Mouse (Mus musculus) neural tube, embryonic 14.5 days (tissue): Measurements from ENCODE around the gene Cyren. TPM values are rescaled to one million over a fixed set of nuclear protein-coding genes. Genes with fewer than 3 reads are reported as not detected.

Source experiments
- ATAC-seq: fragments of 200-750 bp; cut with Nextera tagmentation; 2 replicates; pipeline ENCODE4 v1.8.0; 2017; ENCODE audit warnings: low read depth, mild to moderate bottlenecking, moderate TSS enrichment, moderate library complexity
- H3K27ac ChIP-seq: fragments of 300-500 bp; sonication (generic); 2 replicates; pipeline ENCODE4 v1.5.1; 2014; ENCODE audit warnings: low read depth, mild to moderate bottlenecking, control low read depth, low read length, moderate library complexity, mixed read lengths
- H3K27me3 ChIP-seq: fragments of 300-500 bp; sonication (generic); 2 replicates; pipeline ENCODE4 v1.6.1; 2014; ENCODE audit warnings: low read length; ENCODE audit not compliant: control insufficient read depth, insufficient read depth
- H3K36me3 ChIP-seq: fragments of 300-500 bp; sonication (generic); 2 replicates; pipeline ENCODE4 v1.6.1; 2014; ENCODE audit warnings: low read length, mixed read lengths; ENCODE audit not compliant: control insufficient read depth, insufficient read depth
- H3K4me1 ChIP-seq: fragments of 300-500 bp; sonication (generic); 2 replicates; pipeline ENCODE4 v1.6.1; 2014; ENCODE audit warnings: low read length; ENCODE audit not compliant: control insufficient read depth, insufficient read depth
- H3K4me2 ChIP-seq: fragments of 300-500 bp; sonication (generic); 2 replicates; pipeline ENCODE4 v1.6.1; 2014; ENCODE audit warnings: mild to moderate bottlenecking, low read depth, low read length, control low read depth
- H3K4me3 ChIP-seq: fragments of 300-500 bp; sonication (generic); 2 replicates; pipeline ENCODE4 v1.5.1; 2014; ENCODE audit warnings: low read depth, low read length, control low read depth, mixed read lengths
- H3K9ac ChIP-seq: fragments of 300-500 bp; sonication (generic); replicated peaks from 2 replicates; pipeline ENCODE4 v1.6.1; 2014; ENCODE audit warnings: low read depth, mild to moderate bottlenecking, control low read depth, low read length, mixed read lengths
- H3K9me3 ChIP-seq: fragments of 300-500 bp; sonication (generic); 2 replicates; pipeline ENCODE4 v1.6.1; 2016; ENCODE audit warnings: low read length; ENCODE audit not compliant: control insufficient read depth
- WGBS: fragments of 180-500 bp; shearing (Covaris S2); extraction: QIAGEN DNeasy Blood & Tissue Kit; methylation state at CpG from one replicate; pipeline ENCODE4 v1.1.7; 2014; 5-methylcytosine and 5-hydroxymethylcytosine counted together
- polyA plus RNA-seq: library from polyadenylated mRNA; unstranded; fragments of >200 nt; fragmentation: Nextera tagmentation; extraction: Ambion mirVana; gene quantifications from 2 replicates; pipeline ENCODE4 v1.2.1, GENCODE M21; 2014

The Cyren gene
- polyA plus RNA-seq, 1 experiment from 2014 or later = 6.0 TPM

- Histone ChIP-seq H3K4me2 (no peak overlapping the region), H3K4me3 (no peak overlapping the region), H3K4me1 (peaks cover 4% of the 10 kb centered on the region), H3K27ac (no peak overlapping the region), H3K36me3 (no peaks in the 10 kb centered on the region), H3K9ac (no peak overlapping the region), H3K9me3 (no peaks in the 10 kb centered on the region), H3K27me3 (no peaks in the 10 kb centered on the region)
- 93% methylated on average over 7 of the region's 7 CpGs for WGBS
- no peak for ATAC-seq
These were observed 5.9 kb downstream of the Cyren start for GRCm38 (mm10) chr6:34871929-34872328.

- Histone ChIP-seq H3K27ac (no peak overlapping the region), H3K27me3 (no peaks in the 10 kb centered on the region), H3K36me3 (no peaks in the 10 kb centered on the region), H3K9ac (no peak overlapping the region), H3K4me1 (no peaks in the 10 kb centered on the region), H3K4me2 (no peak overlapping the region), H3K9me3 (no peaks in the 10 kb centered on the region), H3K4me3 (no peak overlapping the region)
- WGBS = 86% methylated on average over 5 of the region's 5 CpGs
- no peak for ATAC-seq
These were observed 7.1 kb downstream of the Cyren start for GRCm38 (mm10) chr6:34870724-34871123.

GRCm38 (mm10) chr6:34870136-34870535, 7.7 kb downstream of the Cyren start:
- H3K4me3 ChIP-seq = no peak overlapping the region
- H3K9ac ChIP-seq = no peak overlapping the region
- H3K4me1 ChIP-seq = no peaks in the 10 kb centered on the region
- H3K27me3 ChIP-seq = no peaks in the 10 kb centered on the region
- no peak overlapping the region for H3K4me2 ChIP-seq
- WGBS = 89% methylated on average over 5 of the region's 5 CpGs
- no peaks in the 10 kb centered on the region for H3K9me3 ChIP-seq
- no peak overlapping the region for H3K27ac ChIP-seq
- no peaks in the 10 kb centered on the region for H3K36me3 ChIP-seq
- no peak for ATAC-seq

- Histone ChIP-seq H3K27me3 (no peaks in the 10 kb centered on the region), H3K4me3 (no peak overlapping the region), H3K9ac (no peak overlapping the region), H3K36me3 (no peaks in the 10 kb centered on the region), H3K4me1 (no peaks in the 10 kb centered on the region), H3K27ac (no peak overlapping the region), H3K4me2 (no peak overlapping the region), H3K9me3 (no peaks in the 10 kb centered on the region)
- 81% methylated on average over 13 of the region's 13 CpGs for WGBS
- no peak for ATAC-seq
These were observed 8.5 kb downstream of the Cyren start for GRCm38 (mm10) chr6:34869225-34869915.

- no peaks in the 10 kb centered on the region for H3K4me1 ChIP-seq
- ATAC-seq = no peak
- WGBS = 80% methylated on average over 20 of the region's 20 CpGs
- no peaks in the 10 kb centered on the region for H3K27me3 ChIP-seq
- no peaks in the 10 kb centered on the region for H3K9me3 ChIP-seq
- no peaks in the 10 kb centered on the region for H3K36me3 ChIP-seq
- H3K4me2 ChIP-seq = no peak overlapping the region
- H3K9ac ChIP-seq = no peak overlapping the region
- H3K27ac ChIP-seq = no peak overlapping the region
- no peak overlapping the region for H3K4me3 ChIP-seq
These were observed 9.2 kb downstream of the Cyren start for GRCm38 (mm10) chr6:34868507-34869217.

- WGBS = 78% methylated on average over 9 of the region's 10 CpGs
These were observed 9.9 kb downstream of the Cyren start for GRCm38 (mm10) chr6:34867995-34868350.

GRCm38 (mm10) chr6:34867301-34867994, 10.4 kb downstream of the Cyren start:
- no peak overlapping the region for H3K9ac ChIP-seq
- no peaks in the 10 kb centered on the region for H3K9me3 ChIP-seq
- no peak overlapping the region for H3K4me2 ChIP-seq
- WGBS = 73% methylated on average over 16 of the region's 16 CpGs
- no peaks in the 10 kb centered on the region for H3K4me1 ChIP-seq
- no peak for ATAC-seq
- H3K36me3 ChIP-seq = no peaks in the 10 kb centered on the region
- H3K4me3 ChIP-seq = no peak overlapping the region
- no peaks in the 10 kb centered on the region for H3K27me3 ChIP-seq
- H3K27ac ChIP-seq = no peak overlapping the region

More at GRCm38 (mm10) chr6:34867995-34868350, 9.9 kb downstream of the Cyren start:
- H3K27me3 ChIP-seq = no peaks in the 10 kb centered on the region
- no peaks in the 10 kb centered on the region for H3K9me3 ChIP-seq
- ATAC-seq = no peak
- no peak overlapping the region for H3K4me3 ChIP-seq
- H3K36me3 ChIP-seq = no peaks in the 10 kb centered on the region
- H3K4me2 ChIP-seq = no peak overlapping the region
- no peak overlapping the region for H3K9ac ChIP-seq
- H3K4me1 ChIP-seq = no peaks in the 10 kb centered on the region
- no peak overlapping the region for H3K27ac ChIP-seq

GRCm38 (mm10) chr6:34866786-34867185, 11.1 kb downstream of the Cyren start:
- no peak overlapping the region for H3K27ac ChIP-seq
- WGBS = 33% methylated on average over 8 of the region's 8 CpGs
- ATAC-seq = no peak
- H3K9me3 ChIP-seq = no peaks in the 10 kb centered on the region
- no peak overlapping the region for H3K4me2 ChIP-seq
- no peaks in the 10 kb centered on the region for H3K4me1 ChIP-seq
- H3K4me3 ChIP-seq = no peak overlapping the region
- H3K9ac ChIP-seq = no peak overlapping the region
- H3K36me3 ChIP-seq = no peaks in the 10 kb centered on the region
- no peaks in the 10 kb centered on the region for H3K27me3 ChIP-seq
